Mouse (Mus musculus) thymus, adult 2 months (tissue): ENCODE data around the gene Abhd5.

Experiments
- CTCF ChIP-seq: fragments of 200-500 bp; IDR thresholded peaks from 2 replicates; pipeline ENCODE4 v1.5.1; 2012; ENCODE audit warnings: mild to moderate bottlenecking, control low read depth, low read length, moderate library complexity, borderline replicate concordance; ENCODE audit not compliant: control insufficient read depth, poor library complexity, insufficient read depth; ENCODE audit errors: extremely low read depth
- POLR2A ChIP-seq: fragments of 200-500 bp; IDR thresholded peaks from 2 replicates; pipeline ENCODE4 v1.6.1; 2012; ENCODE audit warnings: mild to moderate bottlenecking, low read length, control low read depth, moderate library complexity; ENCODE audit not compliant: control insufficient read depth, poor library complexity, insufficient read depth; ENCODE audit errors: extremely low read depth

- TF ChIP-seq CTCF = no peak
- no peak for TF ChIP-seq POLR2A
Measured at GRCm38 (mm10) chr9:122389287-122389920, 38.0 kb downstream of the Abhd5 start.
